Mouse (Mus musculus) cerebellum, adult 2 months (tissue): ENCODE results near the gene Prrg2. TPM values are rescaled to one million over a fixed set of nuclear protein-coding genes. Genes with fewer than 3 reads are reported as not detected.

Experiments used
- DNase-seq, 2 experiments: peaks; one replicate each; pipeline ENCODE4 v3.0.0; 2021
- H3K27ac ChIP-seq: fragments of 200-500 bp; 2 replicates; pipeline ENCODE4 v1.5.1; 2012; ENCODE audit warnings: low read length, control low read depth, inconsistent platforms; ENCODE audit not compliant: insufficient read depth
- H3K27me3 ChIP-seq: fragments of 200-500 bp; 2 replicates; pipeline ENCODE4 v1.6.1; 2012; ENCODE audit warnings: inconsistent platforms, mild to moderate bottlenecking, low read length, moderate library complexity; ENCODE audit not compliant: control insufficient read depth, insufficient read depth
- H3K4me1 ChIP-seq: fragments of 200-500 bp; 2 replicates; pipeline ENCODE4 v1.6.1; 2011; ENCODE audit warnings: low read length; ENCODE audit not compliant: control insufficient read depth, insufficient read depth
- H3K4me3 ChIP-seq: fragments of 200-500 bp; replicated peaks from 2 replicates; pipeline ENCODE3; 2011; ENCODE audit warnings: mild to moderate bottlenecking, low read depth, low read length, control low read depth; ENCODE audit not compliant: insufficient read depth
- CTCF ChIP-seq: fragments of 200-500 bp; IDR thresholded peaks from 2 replicates; pipeline ENCODE4 v1.5.1; 2011; ENCODE audit warnings: low read depth, mild to moderate bottlenecking, control low read depth, low read length, moderate library complexity, borderline replicate concordance; ENCODE audit not compliant: insufficient read depth
- POLR2A ChIP-seq: fragments of 200-500 bp; IDR thresholded peaks from 2 replicates; pipeline ENCODE4 v1.6.1; 2011; ENCODE audit warnings: low read length, control low read depth, borderline replicate concordance; ENCODE audit not compliant: insufficient read depth
- WGBS: fragments of 180-500 bp; shearing (Covaris S2); methylation state at CpG from one replicate; pipeline ENCODE4 v1.1.7; 2018; 5-methylcytosine and 5-hydroxymethylcytosine counted together
- polyA plus RNA-seq: library from polyadenylated mRNA; depleted of rRNA; stranded (reverse); fragments of >200 nt; gene quantifications from 2 replicates; pipeline ENCODE4 v1.2.3, GENCODE M21; 2012

The Prrg2 gene
- polyA plus RNA-seq, 1 experiment: 23.7 TPM

DNA sequence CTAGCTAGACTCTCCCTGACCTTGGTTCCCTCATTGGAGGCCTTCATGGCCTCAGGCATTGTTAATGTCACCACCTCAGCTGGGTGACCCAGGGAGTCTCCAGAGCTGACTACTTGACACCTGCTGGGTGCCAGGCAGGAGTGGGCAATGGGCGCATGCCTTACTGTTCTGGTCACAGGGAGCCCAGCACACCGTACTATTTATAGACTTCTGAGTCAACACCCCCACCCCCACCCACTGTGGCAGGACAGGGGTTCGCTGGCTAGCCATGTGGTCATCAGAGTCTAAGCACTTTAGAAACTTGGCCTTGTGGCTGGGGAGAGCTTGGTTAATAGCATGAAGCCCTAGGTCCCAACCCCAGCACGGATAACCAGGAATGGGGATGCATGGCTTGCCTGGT lies 12.9 kb upstream of the Prrg2 start:
- Histone ChIP-seq H3K4me3 (no peak overlapping the region), H3K4me1 (peaks cover 9% of the 10 kb centered on the region), H3K27me3 (no peaks in the 10 kb centered on the region), H3K27ac (no peak overlapping the region)
- WGBS: 41% methylated on average over 4 of the region's 4 CpGs
- DNase-seq: no peak
- TF ChIP-seq POLR2A (no peak), CTCF (no peak)

DNA sequence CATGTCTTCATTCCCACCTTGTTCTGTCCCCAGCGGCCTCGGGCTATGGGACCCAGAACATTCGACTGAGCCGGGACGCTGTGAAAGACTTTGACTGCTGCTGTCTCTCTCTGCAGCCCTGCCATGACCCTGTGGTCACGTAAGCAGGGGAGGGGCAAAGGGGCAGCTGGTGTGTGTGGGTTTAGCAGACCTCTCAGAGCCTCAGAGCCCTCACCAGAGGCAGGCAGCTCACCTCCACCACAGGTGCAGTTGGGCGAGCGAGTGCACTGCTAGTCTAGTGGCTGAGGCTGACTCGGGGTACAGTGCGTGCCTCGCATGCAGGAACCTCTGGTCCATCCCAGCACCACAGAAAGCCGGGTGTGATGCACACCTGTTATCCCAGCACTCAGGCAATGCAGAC lies 11.5 kb upstream of the Prrg2 start:
- H3K27ac ChIP-seq: no peak overlapping the region
- TF ChIP-seq CTCF (no peak), POLR2A (no peak)
- H3K4me3 ChIP-seq: no peak overlapping the region
- peaks cover 12% of the 10 kb centered on the region for H3K4me1 ChIP-seq
- WGBS: 88% methylated on average over 12 of the region's 12 CpGs
- no peak for DNase-seq
- H3K27me3 ChIP-seq: no peaks in the 10 kb centered on the region

DNA sequence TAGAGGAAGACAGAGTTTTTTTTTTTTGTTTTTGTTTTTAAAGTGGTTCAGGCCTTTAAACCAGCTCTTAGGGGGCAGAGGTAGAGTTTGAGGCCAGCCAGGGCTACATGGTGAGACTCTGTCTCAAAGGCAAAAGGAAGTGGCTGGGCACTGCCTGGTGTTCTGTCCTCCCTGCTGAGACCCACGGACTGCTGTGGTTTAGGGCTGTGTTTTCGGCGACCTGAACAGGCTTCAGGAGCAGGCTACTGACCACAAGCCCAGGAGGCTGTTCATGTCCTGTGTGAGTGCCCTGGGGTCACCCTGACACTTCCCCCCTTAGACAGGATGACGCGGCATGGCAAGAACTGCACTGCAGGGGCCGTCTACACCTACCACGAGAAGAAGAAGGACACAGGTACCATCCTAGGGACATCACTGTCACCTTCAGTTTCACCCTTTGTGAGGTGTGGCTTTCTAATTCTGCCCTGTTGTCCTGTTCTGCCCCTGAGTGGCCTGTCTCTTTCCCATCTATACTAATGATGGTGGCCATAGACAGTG lies 10.8 kb upstream of the Prrg2 start:
- Histone ChIP-seq H3K4me3 (no peak overlapping the region), H3K4me1 (peaks cover 12% of the 10 kb centered on the region), H3K27me3 (no peaks in the 10 kb centered on the region), H3K27ac (no peak overlapping the region)
- 71% methylated on average over 7 of the region's 7 CpGs for WGBS
- TF ChIP-seq POLR2A: no peak
- no peak for DNase-seq

DNA sequence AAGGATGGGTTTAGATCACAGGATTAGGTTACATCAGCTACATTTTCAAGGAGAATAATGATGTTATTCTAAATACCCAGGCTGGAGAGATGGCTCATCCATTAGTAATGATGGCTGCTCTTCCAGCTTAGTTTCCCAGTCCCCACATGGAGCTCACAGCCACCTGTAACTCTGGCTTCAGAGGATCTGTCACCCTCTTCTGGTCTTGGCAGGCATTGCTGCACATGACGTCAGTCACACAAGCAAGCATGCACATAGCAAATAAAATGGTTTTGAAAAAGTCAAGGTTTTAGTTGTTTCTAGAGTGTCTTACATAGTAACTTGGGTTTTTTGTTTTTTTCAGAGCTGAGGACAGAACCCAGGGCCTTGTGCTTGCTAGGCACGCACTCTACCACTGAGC lies 9.8 kb upstream of the Prrg2 start:
- WGBS: 73% methylated on average over 2 of the region's 2 CpGs
- H3K27ac ChIP-seq: no peak overlapping the region
- no peak for DNase-seq
- peak; percentile 42; the same call in 1 of the 2 replicates for TF ChIP-seq CTCF
- TF ChIP-seq POLR2A: no peak
- H3K4me1 ChIP-seq: peaks cover 12% of the 10 kb centered on the region
- no peak overlapping the region for H3K4me3 ChIP-seq
- H3K27me3 ChIP-seq: no peaks in the 10 kb centered on the region

DNA sequence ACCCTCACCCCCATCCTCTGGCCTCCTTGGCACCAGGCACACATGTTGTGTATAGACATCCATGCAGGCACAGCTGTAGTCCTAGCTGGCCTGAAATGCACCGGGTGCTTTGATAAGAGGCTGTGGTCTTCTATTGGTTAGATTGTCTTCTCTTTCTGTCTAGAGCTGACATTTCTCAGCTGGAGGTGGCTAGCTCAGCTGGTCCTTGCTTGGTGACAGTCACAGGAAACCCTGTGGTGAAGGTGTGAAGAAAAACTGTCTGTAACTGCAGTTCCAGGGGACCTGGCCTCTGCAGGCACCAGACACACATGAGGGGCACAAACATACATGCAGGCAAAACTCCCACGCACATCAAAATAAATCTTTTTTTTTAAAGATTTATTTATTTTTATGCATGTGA lies 7.2 kb upstream of the Prrg2 start:
- H3K4me3 ChIP-seq: no peak overlapping the region
- 78% methylated on average over 2 of the region's 2 CpGs for WGBS
- 0 out of 2 replicates have a peak, but pooled peaks cover 3% of the 10 kb centered on the region for H3K4me1 ChIP-seq
- TF ChIP-seq POLR2A: no peak
- no peak for TF ChIP-seq CTCF
- DNase-seq: no peak
- no peaks in the 10 kb centered on the region for H3K27me3 ChIP-seq
- H3K27ac ChIP-seq: no peak overlapping the region

DNA sequence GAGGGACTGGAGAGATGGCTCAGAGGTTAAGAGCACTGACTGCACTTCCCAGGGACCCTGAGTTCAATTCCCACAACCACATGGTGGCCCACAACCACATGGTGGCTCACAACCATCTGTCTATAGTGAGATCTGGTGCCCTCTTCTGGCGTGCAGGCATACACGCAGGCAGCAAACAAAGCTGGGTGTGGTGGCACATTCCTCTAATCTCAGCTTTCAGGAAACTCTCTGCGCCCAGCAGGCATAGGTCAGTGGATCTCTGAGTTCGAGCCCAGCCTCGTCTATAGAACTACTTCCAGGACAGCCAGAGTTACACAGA lies 5.5 kb upstream of the Prrg2 start:
- Histone ChIP-seq H3K27ac (no peak overlapping the region), H3K27me3 (no peaks in the 10 kb centered on the region), H3K4me3 (no peak overlapping the region), H3K4me1 (0 out of 2 replicates have a peak, but pooled peaks cover 3% of the 10 kb centered on the region)
- WGBS: 21% methylated on average over 5 of the region's 5 CpGs
- DNase-seq: no peak
- TF ChIP-seq CTCF: peak; percentile 73
- TF ChIP-seq POLR2A: no peak

DNA sequence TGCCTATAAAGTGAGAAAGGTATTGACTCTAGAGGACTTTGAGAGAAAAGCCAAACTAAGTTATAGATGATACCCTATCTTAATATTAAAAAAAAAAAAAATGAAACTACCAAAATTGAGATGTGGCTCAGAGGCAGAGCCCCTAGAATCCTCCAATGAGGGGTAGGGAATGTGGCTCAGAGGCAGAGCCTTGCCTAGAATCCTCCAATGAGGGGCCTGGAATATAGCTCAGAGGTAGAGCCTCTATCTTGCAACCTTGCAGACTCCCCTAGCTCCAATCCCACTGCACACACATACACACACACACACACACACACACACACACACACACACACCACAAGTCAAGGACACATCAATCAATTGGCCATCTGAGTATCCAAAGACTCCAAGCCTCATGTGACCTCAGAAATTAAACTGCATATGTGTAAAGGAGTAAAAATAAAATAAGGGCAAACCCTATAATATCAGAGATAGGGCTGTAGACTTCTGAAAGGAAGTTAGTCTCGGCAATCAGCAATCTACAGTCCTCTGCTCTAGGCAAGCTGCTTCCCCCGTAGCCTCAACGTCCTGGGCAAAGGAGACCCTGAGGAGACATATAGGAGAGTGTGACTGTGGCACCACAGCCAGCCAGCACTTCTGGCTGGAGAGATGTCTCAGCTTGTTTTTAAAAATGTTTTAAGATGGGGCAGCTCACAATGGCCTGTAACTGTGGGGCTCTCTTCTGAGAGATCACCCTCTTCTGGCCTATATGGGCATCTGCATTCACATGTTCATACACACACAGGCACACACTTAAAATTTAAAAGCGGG lies 4.9 kb upstream of the Prrg2 start:
- 74% methylated on average over 4 of the region's 4 CpGs for WGBS
- Histone ChIP-seq H3K4me3 (no peak overlapping the region), H3K4me1 (0 out of 2 replicates have a peak, but pooled peaks cover 3% of the 10 kb centered on the region), H3K27me3 (no peaks in the 10 kb centered on the region), H3K27ac (no peak overlapping the region)
- no peak for TF ChIP-seq POLR2A
- no peak for TF ChIP-seq CTCF
- DNase-seq: no peak

DNA sequence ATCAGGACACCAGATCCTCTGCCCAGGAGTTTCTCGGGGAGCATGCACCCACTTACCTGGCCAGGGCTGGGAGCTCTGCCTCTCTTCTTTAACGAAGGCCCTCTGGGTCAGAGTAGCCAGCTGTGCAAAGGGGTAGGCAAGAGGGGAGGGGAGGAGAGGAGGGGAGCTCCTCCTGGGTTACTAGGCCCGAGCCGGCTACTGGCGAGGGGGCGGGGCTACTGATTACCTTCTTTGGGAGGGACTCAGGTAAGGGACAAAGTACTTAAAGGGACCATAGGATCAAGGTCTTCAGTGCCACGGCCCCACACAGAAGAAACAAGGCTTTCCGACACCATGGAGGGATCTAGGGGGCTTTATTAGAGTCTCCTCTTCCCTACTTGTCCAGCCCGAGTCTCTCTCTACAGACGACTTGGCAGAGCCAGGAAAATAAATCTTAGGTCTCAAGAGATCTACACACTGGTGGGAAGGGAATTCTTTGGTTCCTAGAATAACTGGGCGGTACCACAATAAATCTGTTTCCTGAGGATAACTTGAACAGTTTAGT lies 873 bp downstream of the Prrg2 start:
- WGBS: 13% methylated on average over 11 of the region's 11 CpGs
- Histone ChIP-seq H3K4me1 (no peaks in the 10 kb centered on the region), H3K27me3 (no peaks in the 10 kb centered on the region), H3K27ac (no peak overlapping the region), H3K4me3 (peak overlapping the region; percentile 18)
- TF ChIP-seq CTCF (no peak), POLR2A (no peak)
- DNase-seq: peak in 1 of 2 experiments; percentile 40

DNA sequence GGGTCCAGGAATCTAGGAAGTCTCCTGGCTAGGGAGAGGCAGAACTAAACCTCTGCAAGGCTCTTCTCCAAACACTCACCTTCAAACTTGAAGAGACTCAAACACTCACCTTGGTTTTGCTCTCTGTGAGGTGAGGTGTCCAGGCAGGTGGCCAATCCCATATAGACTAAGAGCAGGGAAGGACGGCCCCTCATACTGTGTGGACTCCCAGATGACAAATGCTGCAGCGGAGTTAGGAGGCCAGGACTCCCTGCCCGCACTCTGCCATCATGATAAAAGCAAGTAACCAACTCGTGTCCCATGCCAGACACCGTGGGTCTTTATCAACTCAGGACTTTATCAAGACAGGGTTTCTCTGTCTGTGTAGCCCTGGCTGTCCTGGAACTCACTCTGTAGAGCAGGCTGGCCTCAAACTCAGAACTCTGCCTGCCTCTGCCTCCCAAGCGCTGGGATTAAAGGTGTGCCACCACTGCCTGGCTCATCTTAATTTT lies 1.8 kb downstream of the Prrg2 start:
- no peak for DNase-seq
- no peak overlapping the region for H3K4me3 ChIP-seq
- 86% methylated on average over 6 of the region's 6 CpGs for whole genome bisulfite sequencing
- no peaks in the 10 kb centered on the region for H3K27me3 ChIP-seq
- H3K27ac ChIP-seq: no peak overlapping the region
- TF ChIP-seq POLR2A (no peak), CTCF (no peak)
- no peaks in the 10 kb centered on the region for H3K4me1 ChIP-seq
